Mouse (Mus musculus) intestine, postnatal 0 days (tissue): ENCODE data around the gene 1110002E22Rik. TPM values are rescaled to one million over a fixed set of nuclear protein-coding genes. Genes with fewer than 3 reads are reported as not detected.

Experiments used
- ATAC-seq: fragments of 200-750 bp; cut with Nextera tagmentation; 2 replicates; pipeline ENCODE4 v1.8.0; 2017; ENCODE audit warnings: mild to moderate bottlenecking, moderate TSS enrichment, moderate library complexity
- H3K27ac ChIP-seq: fragments of 300-500 bp; sonication (generic); 2 replicates; pipeline ENCODE4 v1.5.1; 2014; ENCODE audit warnings: mild to moderate bottlenecking, low read depth, low read length, moderate library complexity
- H3K27me3 ChIP-seq: fragments of 300-500 bp; sonication (generic); replicated peaks from 2 replicates; pipeline ENCODE4 v1.6.1; 2014; ENCODE audit warnings: low read length, mixed read lengths; ENCODE audit not compliant: control insufficient read depth, insufficient read depth
- H3K36me3 ChIP-seq: fragments of 300-500 bp; sonication (generic); 2 replicates; pipeline ENCODE4 v1.6.1; 2014; ENCODE audit warnings: mild to moderate bottlenecking, moderate library complexity; ENCODE audit not compliant: control insufficient read depth, insufficient read depth
- H3K4me1 ChIP-seq: fragments of 300-500 bp; sonication (generic); replicated peaks from 2 replicates; pipeline ENCODE4 v1.6.1; 2014; ENCODE audit warnings: antibody characterized with exemption, low read length, mixed read lengths; ENCODE audit not compliant: control insufficient read depth, insufficient read depth
- H3K4me2 ChIP-seq: fragments of 300-500 bp; sonication (generic); replicated peaks from 2 replicates; pipeline ENCODE4 v1.6.1; 2014; ENCODE audit warnings: low read depth, mild to moderate bottlenecking, moderate library complexity
- H3K4me3 ChIP-seq: fragments of 300-500 bp; sonication (generic); 2 replicates; pipeline ENCODE4 v1.5.1; 2014; ENCODE audit warnings: low read depth, low read length
- H3K9ac ChIP-seq: fragments of 300-500 bp; sonication (generic); 2 replicates; pipeline ENCODE4 v1.6.1; 2014; ENCODE audit warnings: mild to moderate bottlenecking, low read depth, low read length
- H3K9me3 ChIP-seq: fragments of 300-500 bp; sonication (generic); 2 replicates; pipeline ENCODE4 v1.6.1; 2016; ENCODE audit warnings: mixed run types; ENCODE audit not compliant: control insufficient read depth
- CTCF ChIP-seq: sonication (generic); IDR thresholded peaks from 2 replicates; pipeline ENCODE4 v1.5.1; 2016; ENCODE audit warnings: low read depth, mild to moderate bottlenecking, control low read depth, antibody characterized with exemption, moderate library complexity
- WGBS: fragments of 180-500 bp; shearing (Covaris S2); extraction: QIAGEN DNeasy Blood & Tissue Kit; methylation state at CpG from one replicate; pipeline ENCODE4 v1.1.7; 2014; 5-methylcytosine and 5-hydroxymethylcytosine counted together
- polyA plus RNA-seq: library from polyadenylated mRNA; unstranded; fragments of >200 nt; fragmentation: Nextera tagmentation; extraction: Ambion mirVana; gene quantifications from 2 replicates; pipeline ENCODE4 v1.2.1, GENCODE M21; 2015

Gene 1110002E22Rik
- polyA plus RNA-seq, 1 experiment from 2014 or later: 0.07 TPM

- H3K27ac ChIP-seq: no peak overlapping the region
- no peak overlapping the region for H3K4me3 ChIP-seq
- no peak for ATAC-seq
- H3K27me3 ChIP-seq: no peaks in the 10 kb centered on the region
- H3K36me3 ChIP-seq: no peaks in the 10 kb centered on the region
- no peaks in the 10 kb centered on the region for H3K9me3 ChIP-seq
- TF ChIP-seq CTCF: no peak
- H3K4me2 ChIP-seq: no peak overlapping the region
- no peak overlapping the region for H3K9ac ChIP-seq
- 0 out of 2 replicates have a peak, but pooled peaks cover 6% of the 10 kb centered on the region for H3K4me1 ChIP-seq
- WGBS: 86% methylated on average over 6 of the region's 6 CpGs
These were observed 15.3 kb upstream of the 1110002E22Rik start for GRCm38 (mm10) chr3:138049555-138049954.

- H3K36me3 ChIP-seq: no peaks in the 10 kb centered on the region
- no peak overlapping the region for H3K4me2 ChIP-seq
- no peak for TF ChIP-seq CTCF
- 53% methylated on average over 11 of the region's 11 CpGs for WGBS
- no peak overlapping the region for H3K27ac ChIP-seq
- no peak for ATAC-seq
- H3K9me3 ChIP-seq: no peaks in the 10 kb centered on the region
- H3K9ac ChIP-seq: no peak overlapping the region
- H3K27me3 ChIP-seq: no peaks in the 10 kb centered on the region
- no peak overlapping the region for H3K4me3 ChIP-seq
- 0 out of 2 replicates have a peak, but pooled peaks cover 6% of the 10 kb centered on the region for H3K4me1 ChIP-seq
These were observed 14.1 kb upstream of the 1110002E22Rik start for GRCm38 (mm10) chr3:138050772-138051171.

GRCm38 (mm10) chr3:138051431-138051830 is 13.4 kb upstream of the 1110002E22Rik start:
- H3K27ac ChIP-seq: no peak overlapping the region
- H3K27me3 ChIP-seq: no peaks in the 10 kb centered on the region
- no peaks in the 10 kb centered on the region for H3K9me3 ChIP-seq
- 0 out of 2 replicates have a peak, but pooled peaks cover 6% of the 10 kb centered on the region for H3K4me1 ChIP-seq
- ATAC-seq: no peak
- no peaks in the 10 kb centered on the region for H3K36me3 ChIP-seq
- H3K9ac ChIP-seq: no peak overlapping the region
- no peak overlapping the region for H3K4me3 ChIP-seq
- WGBS: 87% methylated on average over 3 of the region's 3 CpGs
- no peak for TF ChIP-seq CTCF
- no peak overlapping the region for H3K4me2 ChIP-seq

- Histone ChIP-seq H3K36me3 (no peaks in the 10 kb centered on the region), H3K9ac (no peak overlapping the region), H3K9me3 (no peaks in the 10 kb centered on the region), H3K27me3 (no peaks in the 10 kb centered on the region), H3K4me3 (no peak overlapping the region), H3K4me2 (no peak overlapping the region), H3K4me1 (0 out of 2 replicates have a peak, but pooled peaks cover 6% of the 10 kb centered on the region), H3K27ac (peak overlapping the region; percentile 62)
- WGBS: 19% methylated on average over 4 of the region's 4 CpGs
- no peak for ATAC-seq
- TF ChIP-seq CTCF: no peak
These were observed 10.9 kb upstream of the 1110002E22Rik start for GRCm38 (mm10) chr3:138053969-138054368.

GRCm38 (mm10) chr3:138056976-138057375 is 7.9 kb upstream of the 1110002E22Rik start:
- WGBS: 63% methylated on average over 7 of the region's 7 CpGs

GRCm38 (mm10) chr3:138058226-138058625 is 6.6 kb upstream of the 1110002E22Rik start:
- 0 out of 2 replicates have a peak, but pooled peaks cover 6% of the 10 kb centered on the region for H3K4me1 ChIP-seq
- TF ChIP-seq CTCF: no peak
- H3K9me3 ChIP-seq: no peaks in the 10 kb centered on the region
- H3K9ac ChIP-seq: no peak overlapping the region
- 56% methylated on average over 4 of the region's 4 CpGs for WGBS
- ATAC-seq: no peak
- H3K4me3 ChIP-seq: no peak overlapping the region
- H3K27ac ChIP-seq: no peak overlapping the region
- H3K36me3 ChIP-seq: no peaks in the 10 kb centered on the region
- H3K4me2 ChIP-seq: no peak overlapping the region
- H3K27me3 ChIP-seq: no peaks in the 10 kb centered on the region

More at GRCm38 (mm10) chr3:138056976-138057375, 7.9 kb upstream of the 1110002E22Rik start:
- ATAC-seq: no peak
- H3K4me2 ChIP-seq: no peak overlapping the region
- TF ChIP-seq CTCF: no peak
- H3K27me3 ChIP-seq: no peaks in the 10 kb centered on the region
- no peak overlapping the region for H3K27ac ChIP-seq
- H3K9ac ChIP-seq: no peak overlapping the region
- no peaks in the 10 kb centered on the region for H3K9me3 ChIP-seq
- no peaks in the 10 kb centered on the region for H3K36me3 ChIP-seq
- H3K4me1 ChIP-seq: 0 out of 2 replicates have a peak, but pooled peaks cover 6% of the 10 kb centered on the region
- H3K4me3 ChIP-seq: no peak overlapping the region

- H3K4me2 ChIP-seq: no peak overlapping the region
- H3K9ac ChIP-seq: no peak overlapping the region
- H3K27ac ChIP-seq: no peak overlapping the region
- no peak for TF ChIP-seq CTCF
- H3K4me1 ChIP-seq: no peaks in the 10 kb centered on the region
- H3K36me3 ChIP-seq: no peaks in the 10 kb centered on the region
- H3K9me3 ChIP-seq: no peaks in the 10 kb centered on the region
- WGBS: 92% methylated on average over 7 of the region's 7 CpGs
- no peaks in the 10 kb centered on the region for H3K27me3 ChIP-seq
- no peak for ATAC-seq
- no peak overlapping the region for H3K4me3 ChIP-seq
These were observed 4.4 kb upstream of the 1110002E22Rik start for GRCm38 (mm10) chr3:138060429-138060828.
